Mouse (Mus musculus) E14TG2a.4 (cell line): ENCODE results near the gene Capn11.

Experiments
- CTCF ChIP-seq: conservative IDR thresholded peaks from 2 replicates; pipeline ENCODE4 v1.5.1; 2014; ENCODE audit warnings: low read length
- NANOG ChIP-seq: IDR thresholded peaks from 2 replicates; pipeline ENCODE4 v1.6.1; 2014; ENCODE audit warnings: borderline replicate concordance, low read length, mixed read lengths
- POU5F1 ChIP-seq: IDR thresholded peaks from 2 replicates; pipeline ENCODE4 v1.6.1; 2014; ENCODE audit warnings: low read length, borderline replicate concordance

DNA sequence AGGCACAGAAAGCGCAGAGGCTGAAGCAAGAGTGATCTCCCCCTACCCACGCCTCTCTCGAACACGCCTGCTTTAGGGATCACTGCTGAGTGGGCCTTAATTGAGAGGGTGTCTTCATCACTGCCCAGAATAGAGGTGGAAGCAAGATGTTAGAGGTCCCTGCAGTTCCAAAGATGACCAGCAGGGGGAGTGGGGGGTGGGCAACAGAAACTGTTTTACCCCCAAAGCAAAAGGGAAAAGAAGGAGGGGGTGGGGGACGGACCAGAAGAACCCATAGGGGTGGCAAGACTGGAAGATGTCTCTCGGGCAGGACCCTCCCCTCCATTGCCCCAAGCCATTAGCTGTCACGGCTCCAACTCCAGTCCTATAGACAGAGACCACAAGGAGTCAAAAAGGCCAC lies 19.0 kb upstream of the Capn11 start:
- TF ChIP-seq CTCF (peak; percentile 98), POU5F1 (no peak), NANOG (no peak)
